Mouse (Mus musculus) small intestine, adult 2 months (tissue): ENCODE data around the gene Gja5.

Experiments
- CTCF ChIP-seq: fragments of 200-500 bp; IDR thresholded peaks from 2 replicates; pipeline ENCODE4 v1.5.1; 2012; ENCODE audit warnings: low read depth, mild to moderate bottlenecking, control low read depth, inconsistent platforms, low read length, moderate library complexity, mixed read lengths; ENCODE audit not compliant: insufficient replicate concordance, insufficient read length; ENCODE audit errors: extremely low read depth
- POLR2A ChIP-seq: fragments of 200-500 bp; IDR thresholded peaks from 2 replicates; pipeline ENCODE4 v1.6.1; 2012; ENCODE audit warnings: low read depth, mild to moderate bottlenecking, control low read depth, inconsistent platforms, low read length, moderate library complexity

- TF ChIP-seq CTCF (peak; percentile 23; the same call in 1 of the 2 replicates), POLR2A (no peak)
Observed at GRCm38 (mm10) chr3:97087326-97087725, 182.8 kb downstream of the Gja5 start.
